Mouse (Mus musculus) brown adipose tissue, adult 24 weeks (tissue): Measurements from ENCODE around the gene Sh2d3c. TPM values are rescaled to one million over a fixed set of nuclear protein-coding genes. Genes with fewer than 3 reads are reported as not detected.

Experiments
- H3K27ac ChIP-seq: fragments of 200-500 bp; replicated peaks from 2 replicates; pipeline ENCODE4 v1.5.1; 2012; ENCODE audit warnings: low read depth, mild to moderate bottlenecking, low read length
- H3K4me1 ChIP-seq: fragments of 200-500 bp; 2 replicates; pipeline ENCODE4 v1.6.1; 2012; ENCODE audit warnings: low read length, mixed read lengths; ENCODE audit not compliant: control insufficient read depth, insufficient read depth, insufficient read length
- H3K4me3 ChIP-seq: fragments of 200-500 bp; 2 replicates; pipeline ENCODE4 v1.5.1; 2012; ENCODE audit warnings: low read depth, mild to moderate bottlenecking, low read length, moderate library complexity; ENCODE audit not compliant: insufficient read depth
- polyA plus RNA-seq: library from polyadenylated mRNA; stranded (reverse); fragments of >200 nt; gene quantifications from 2 replicates; pipeline ENCODE4 v1.2.4, GENCODE M21; 2012; ENCODE audit not compliant: missing spikeins, insufficient read depth, insufficient read length

Gene Sh2d3c
- polyA plus RNA-seq, 1 experiment = 4.4 TPM

DNA sequence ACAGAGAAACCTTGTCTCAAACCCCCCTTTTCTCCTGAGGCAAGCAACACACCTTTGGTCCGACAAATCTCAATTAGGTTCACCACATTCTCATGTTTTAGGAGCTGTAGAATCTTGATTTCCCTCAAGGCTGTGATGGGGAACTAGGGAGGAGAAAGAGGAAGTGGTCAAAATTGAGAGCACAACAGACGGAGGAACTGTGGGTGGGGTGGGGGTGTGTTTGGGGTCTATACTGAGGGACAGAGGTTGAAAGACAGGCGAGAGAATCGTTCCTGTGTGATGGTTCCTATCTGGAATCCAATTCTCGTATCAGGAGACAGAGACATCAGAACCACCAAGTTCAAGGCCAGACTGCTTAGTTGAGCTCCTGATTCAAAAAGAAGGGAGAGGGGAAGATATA, 10.4 kb upstream of the Sh2d3c start:
- Histone ChIP-seq H3K4me3 (peak overlapping the region; percentile 16; the same call in 1 of the 2 replicates), H3K4me1 (peaks cover 12% of the 10 kb centered on the region; the same call in 1 of the 2 replicates), H3K27ac (no peak overlapping the region)

DNA sequence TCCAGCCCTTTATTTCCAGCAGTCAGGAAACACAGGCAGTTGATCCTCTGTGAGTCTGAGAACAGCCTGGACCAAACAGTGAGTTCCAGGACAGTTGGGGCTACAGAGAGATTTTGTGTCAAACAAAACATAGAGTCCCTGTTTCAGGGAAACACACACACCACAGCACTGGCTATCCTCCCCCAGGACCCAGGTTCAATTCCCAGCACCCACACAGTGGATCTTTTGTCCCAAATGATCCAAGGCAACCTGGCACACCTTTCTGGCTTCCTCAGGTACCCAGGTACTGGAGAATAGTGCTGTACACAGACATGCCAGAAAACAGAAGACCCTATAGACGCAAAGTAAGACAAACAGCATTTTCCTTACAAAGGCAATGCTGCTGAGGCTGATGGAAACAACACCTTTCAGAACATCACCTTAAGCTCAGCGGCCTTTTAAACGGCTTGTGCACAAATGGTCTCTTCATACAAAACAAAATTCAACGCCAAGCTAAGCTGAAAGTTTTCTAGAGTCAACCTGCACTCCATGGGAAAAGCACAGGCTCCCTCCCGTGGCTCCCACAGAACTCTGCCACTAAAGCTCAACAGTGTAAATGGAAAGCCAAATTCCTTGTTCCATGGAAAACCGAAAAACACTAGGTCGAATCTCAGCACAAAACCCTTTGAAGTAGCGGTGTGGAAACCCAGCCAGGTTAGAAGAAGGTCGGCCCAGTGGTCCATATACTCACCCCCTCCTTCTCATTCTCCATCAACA, 9.4 kb upstream of the Sh2d3c start:
- Histone ChIP-seq H3K4me1 (peaks cover 12% of the 10 kb centered on the region; the same call in 1 of the 2 replicates), H3K4me3 (peak overlapping the region; percentile 89)

DNA sequence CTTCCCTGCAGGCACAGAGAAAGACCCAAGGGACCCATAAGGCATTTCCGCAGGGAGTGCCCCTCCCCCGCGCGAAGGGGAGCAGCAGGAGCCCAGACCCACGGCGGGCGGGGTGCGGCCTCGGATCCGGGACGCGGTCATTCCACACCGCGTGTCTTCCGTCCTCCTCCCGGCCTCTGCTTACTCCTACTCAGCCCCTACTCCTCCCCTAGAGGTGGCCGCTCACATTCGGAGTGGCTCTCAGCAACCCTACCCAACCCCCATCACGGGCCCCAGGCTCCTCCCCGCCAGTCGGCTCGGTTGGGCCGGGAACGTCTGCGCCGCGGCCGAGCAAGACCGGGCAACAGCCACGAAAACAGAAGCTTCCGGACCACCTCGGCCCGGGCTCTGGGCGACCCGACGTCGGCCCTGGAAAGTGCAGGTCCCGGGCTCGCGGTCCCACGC, 8.7 kb upstream of the Sh2d3c start:
- peak overlapping the region; percentile 89 for H3K4me3 ChIP-seq
- peaks cover 12% of the 10 kb centered on the region; the same call in 1 of the 2 replicates for H3K4me1 ChIP-seq
- H3K27ac ChIP-seq = peak overlapping the region; percentile 83

More for the DNA sequence above, 9.4 kb upstream of the Sh2d3c start:
- H3K27ac ChIP-seq = peak overlapping the region; percentile 83

DNA sequence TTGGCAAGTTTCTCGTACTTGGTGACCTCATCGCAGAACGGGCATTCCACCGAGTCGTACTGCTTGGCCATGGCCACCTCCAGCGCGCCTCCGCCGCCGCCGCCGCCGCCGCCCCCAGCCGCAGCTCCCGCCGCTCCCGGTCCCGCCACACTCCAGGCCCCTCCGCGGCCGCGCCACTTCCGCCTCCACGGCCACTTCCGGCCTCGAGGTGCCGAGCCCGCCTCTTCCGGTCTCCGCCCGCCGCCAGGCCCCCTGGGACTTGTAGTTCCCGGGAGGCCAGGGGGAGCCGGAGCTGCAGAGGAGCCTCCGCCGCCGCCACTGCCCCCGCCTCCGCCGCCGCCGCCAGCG, 8.3 kb upstream of the Sh2d3c start:
- Histone ChIP-seq H3K4me1 (peaks cover 12% of the 10 kb centered on the region; the same call in 1 of the 2 replicates), H3K4me3 (peak overlapping the region; percentile 89), H3K27ac (peak overlapping the region; percentile 83)

GRCm38 (mm10) chr2:32712934-32713817, 7.7 kb upstream of the Sh2d3c start, which contains the start of gene Cdk9:
Gene Cdk9, minus strand, starts transcription at chr2:32713076.
- Histone ChIP-seq H3K4me1 (peaks cover 12% of the 10 kb centered on the region; the same call in 1 of the 2 replicates), H3K4me3 (peak within 1 kb of the TSS; percentile 89), H3K27ac (peak within 1 kb of the TSS; percentile 88)

DNA sequence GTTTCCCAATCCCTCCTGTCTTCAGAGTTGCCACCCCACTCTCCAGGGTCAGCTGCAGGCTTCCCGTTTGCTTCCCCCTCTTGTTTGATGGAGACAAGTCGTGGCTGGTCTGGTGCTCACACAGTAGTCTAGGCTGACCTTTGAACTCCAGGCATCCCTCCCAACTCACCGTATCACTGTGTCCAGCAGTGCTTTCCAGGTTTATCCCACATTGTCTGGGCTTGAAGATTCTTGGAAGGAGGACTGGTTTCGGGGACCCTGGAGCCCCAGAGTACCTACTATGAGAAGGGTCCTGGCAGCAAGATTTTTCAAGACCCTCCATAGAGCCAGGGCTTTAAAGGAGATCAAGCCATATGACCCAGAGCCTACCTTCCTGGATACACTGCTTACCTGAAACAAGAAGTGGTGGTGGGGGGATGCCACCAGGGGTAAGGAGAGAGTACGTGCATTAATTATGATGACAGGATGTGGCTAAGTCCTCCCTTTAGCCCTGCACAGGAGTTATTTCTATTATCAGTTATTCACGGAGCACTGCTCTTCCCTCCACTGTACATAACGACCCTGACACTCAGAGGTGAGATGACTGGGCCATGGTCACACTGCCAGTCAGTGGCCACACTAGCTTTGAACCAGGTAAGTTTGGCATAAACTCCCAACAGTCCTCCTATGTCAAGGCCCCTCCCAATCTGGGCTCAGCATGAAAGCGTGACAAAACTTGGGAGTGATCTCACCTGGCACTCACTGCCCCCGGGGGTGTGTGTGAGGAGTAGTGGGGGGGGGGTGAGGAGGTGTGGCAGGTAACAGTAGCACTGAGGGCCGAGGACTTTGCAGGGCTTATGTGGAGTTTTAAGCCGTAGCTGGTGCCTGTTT, 6.5 kb upstream of the Sh2d3c start:
- peaks cover 12% of the 10 kb centered on the region; the same call in 1 of the 2 replicates for H3K4me1 ChIP-seq
- peak overlapping the region; percentile 87 for H3K27ac ChIP-seq
- no peak overlapping the region for H3K4me3 ChIP-seq

- Histone ChIP-seq H3K27ac (peak overlapping the region; percentile 87), H3K4me3 (no peak overlapping the region)
These were observed 5.8 kb upstream of the Sh2d3c start for GRCm38 (mm10) chr2:32714987-32715425.

GRCm38 (mm10) chr2:32718761-32719160, 2.1 kb upstream of the Sh2d3c start:
- Histone ChIP-seq H3K4me1 (peaks cover 8% of the 10 kb centered on the region; the same call in 1 of the 2 replicates), H3K4me3 (no peak overlapping the region), H3K27ac (no peak overlapping the region)

More at GRCm38 (mm10) chr2:32714987-32715425, 5.8 kb upstream of the Sh2d3c start:
- H3K4me1 ChIP-seq = peaks cover 12% of the 10 kb centered on the region; the same call in 1 of the 2 replicates

GRCm38 (mm10) chr2:32720053-32720452, 802 bp upstream of the Sh2d3c start:
- H3K4me1 ChIP-seq = peaks cover 2% of the 10 kb centered on the region; the same call in 1 of the 2 replicates
- H3K4me3 ChIP-seq = no peak overlapping the region
- no peak overlapping the region for H3K27ac ChIP-seq

DNA sequence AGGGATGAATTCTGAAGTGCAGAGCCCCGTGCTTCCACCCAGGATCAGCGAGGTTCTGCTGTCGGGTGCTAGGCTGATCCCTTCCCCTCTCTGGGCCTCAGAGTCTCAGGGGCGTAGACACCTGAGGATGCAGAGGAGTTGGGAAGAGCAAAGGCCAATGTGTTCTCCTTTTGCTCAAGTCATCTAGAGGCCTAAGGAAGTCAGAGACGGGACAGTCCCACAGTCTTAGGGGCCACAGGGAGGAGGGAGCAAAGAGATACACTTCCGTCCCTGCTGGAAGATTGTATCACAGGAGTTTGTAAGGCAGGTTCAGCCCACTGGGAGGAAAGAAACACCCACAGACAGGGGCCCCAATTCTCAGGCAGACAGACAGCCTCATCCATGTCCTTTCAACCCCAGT, 1.2 kb downstream of the Sh2d3c start:
- H3K4me3 ChIP-seq = no peak overlapping the region

GRCm38 (mm10) chr2:32722581-32722980, 1.7 kb downstream of the Sh2d3c start:
- Histone ChIP-seq H3K4me1 (peaks cover 2% of the 10 kb centered on the region; the same call in 1 of the 2 replicates), H3K4me3 (no peak overlapping the region), H3K27ac (no peak overlapping the region)

More for the DNA sequence above, 1.2 kb downstream of the Sh2d3c start:
- no peak overlapping the region for H3K27ac ChIP-seq
- H3K4me1 ChIP-seq = peaks cover 2% of the 10 kb centered on the region; the same call in 1 of the 2 replicates

DNA sequence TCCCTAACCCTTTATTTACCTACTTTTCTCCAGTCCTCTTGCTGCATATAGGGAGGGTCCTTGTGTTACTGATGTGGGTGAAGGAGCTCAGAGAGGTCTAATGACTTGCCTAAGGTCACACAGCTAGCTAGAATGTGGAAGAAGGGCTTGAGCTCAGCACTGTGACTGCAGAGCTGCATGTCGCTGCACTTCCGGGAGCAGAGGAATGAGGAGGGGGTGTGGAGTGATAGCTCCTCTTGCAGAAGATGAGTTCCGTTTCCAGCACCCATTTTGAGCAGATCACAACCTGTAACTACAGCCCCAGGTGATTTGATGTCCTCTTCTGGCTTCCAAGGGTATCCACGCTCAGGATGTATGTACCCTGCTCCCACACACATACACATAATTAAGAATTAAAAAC, 3.3 kb downstream of the Sh2d3c start:
- peaks cover 2% of the 10 kb centered on the region; the same call in 1 of the 2 replicates for H3K4me1 ChIP-seq
- no peak overlapping the region for H3K4me3 ChIP-seq
- H3K27ac ChIP-seq = no peak overlapping the region

DNA sequence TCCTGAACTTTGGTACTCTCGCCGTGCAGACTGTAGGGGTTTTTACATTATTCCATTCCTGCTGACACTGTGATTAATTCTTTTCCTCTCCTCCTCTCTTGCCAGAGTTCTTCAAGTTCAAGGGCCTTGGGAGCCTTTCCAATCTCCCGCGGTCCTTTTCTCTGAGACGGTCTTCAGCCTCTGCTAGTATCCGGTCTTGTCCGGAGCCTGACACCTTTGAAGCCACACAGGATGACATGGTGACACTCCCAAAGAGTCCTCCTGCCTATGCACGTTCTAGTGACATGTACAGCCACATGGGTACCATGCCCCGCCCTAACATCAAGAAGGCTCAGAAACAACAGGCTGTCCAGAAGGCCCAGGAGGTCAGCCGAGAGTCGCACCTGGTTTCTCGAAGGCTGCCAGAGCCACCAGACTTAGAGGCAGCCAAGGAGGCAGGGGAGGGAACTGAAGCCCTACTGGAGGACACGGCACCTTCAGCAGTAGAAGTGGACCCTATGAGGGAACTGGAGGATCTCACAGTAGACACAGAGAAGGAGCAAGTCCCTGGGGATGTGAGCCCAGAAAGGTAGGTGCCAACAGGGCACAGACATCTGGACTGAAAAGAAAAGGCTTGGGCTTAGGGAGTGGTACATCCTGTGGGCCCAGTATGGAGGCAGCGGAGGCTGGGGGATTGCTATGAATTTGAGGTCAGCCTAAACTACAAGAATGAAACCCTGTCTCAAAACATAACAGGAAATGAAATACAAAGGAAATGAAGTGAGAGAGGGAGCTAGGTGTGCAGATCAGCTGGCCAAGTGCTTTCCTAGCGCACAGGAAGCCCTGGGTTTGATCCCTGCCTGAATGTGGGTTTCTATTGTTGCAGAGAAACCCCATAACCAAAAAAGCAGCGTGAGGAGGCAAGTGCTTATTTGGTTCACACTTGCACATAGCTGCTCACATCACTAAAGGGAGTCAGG, 4.3 kb downstream of the Sh2d3c start:
- Histone ChIP-seq H3K4me3 (no peak overlapping the region), H3K4me1 (peaks cover 2% of the 10 kb centered on the region; the same call in 1 of the 2 replicates), H3K27ac (no peak overlapping the region)
